Comparison of ENCODE assay signal across 8 mouse cellular contexts in genomic region chr10:127210961-127211405, GRCm38 (mm10). TPM values are rescaled to one million over a fixed set of nuclear protein-coding genes. Genes with fewer than 3 reads are reported as not detected.
A peak's percentile ranks its signal among the peaks of the same experiment; 100 is the strongest.
DNase-seq lines count a peak whose midpoint lies in the region; ATAC-seq and TF ChIP-seq lines count a peak whose summit lies in the region.

No protein-coding gene starts in this region.

- peak overlapping the region; percentile 77 for H3K9ac ChIP-seq in forebrain, postnatal 0 days

- H3K4me2 ChIP-seq in forebrain, postnatal 0 days (ENCODE audit: low read depth) = peak overlapping the region; percentile 93

- H3K4me1 ChIP-seq in forebrain, postnatal 0 days (ENCODE audit: insufficient read depth) = peaks cover 12% of the 10 kb centered on the region

- DNase-seq in adrenal gland, postnatal 14 days = peak; percentile 61
- DNase-seq in adrenal gland, adult 8-10 months = no peak
- DNase-seq in MN1 (ENCODE audit: low spot score) = peak; percentile 84
- DNase-seq in forebrain, postnatal 0 days = no peak
- DNase-seq in kidney, postnatal 10 days = peak; percentile 78
- DNase-seq in frontal cortex, postnatal 14 days (ENCODE audit: low spot score in 2 of 2) = no peak
- no peak for DNase-seq in yolk sac, embryonic 10.5 days (ENCODE audit: low spot score)

- peak overlapping the region; percentile 77 for H3K4me3 ChIP-seq in forebrain, postnatal 0 days (ENCODE audit: low read depth, low read length)

- H3K36me3 ChIP-seq in forebrain, postnatal 0 days (ENCODE audit: insufficient read depth) = peaks cover 14% of the 10 kb centered on the region

- peak; percentile 46 for ATAC-seq in forebrain, postnatal 0 days
- peak; percentile 47 for ATAC-seq in megakaryocyte, adult 5-6 weeks (ENCODE audit: poor library complexity, severe bottlenecking)

- H3K27me3 ChIP-seq in forebrain, postnatal 0 days (ENCODE audit: insufficient read depth, low read length) = no peaks in the 10 kb centered on the region

- H3K27ac ChIP-seq in forebrain, postnatal 0 days (ENCODE audit: low read depth, low read length) = peak overlapping the region; percentile 64

- H3K9me3 ChIP-seq in forebrain, postnatal 0 days (ENCODE audit: low read length) = no peaks in the 10 kb centered on the region

- WGBS in forebrain, postnatal 0 days = under 1% methylated on average over 25 of the region's 25 CpGs

- TF ChIP-seq CTCF in forebrain, postnatal 0 days (IDR thresholded peaks at IDR 0.05; ENCODE audit: low read depth) = no peak

RNA-seq across cellular contexts. Expression of gene Pip4k2c, which starts 0.4 kb away (rescaled TPM):
- 28.5 and 29.2 TPM in 2 replicates for total RNA-seq in adrenal gland, postnatal 14 days (2021)
- 10 to 100 TPM; 53.2 to 59.6 (median 57.1) TPM for total RNA-seq in adrenal gland, adult 8-10 months (2022)
- total RNA-seq in forebrain, postnatal 0 days (2014; rRNA removed) = 21.5 and 23.3 TPM in 2 replicates
- polyA plus RNA-seq in forebrain, postnatal 0 days (2015; fragmentation: Nextera tagmentation; extraction: Ambion mirVana) = 17.8 and 20.1 TPM in 2 replicates
- 9.6 and 12.0 TPM in 2 replicates for total RNA-seq in megakaryocyte, adult 5-6 weeks (2015)
- total RNA-seq in megakaryocyte, adult 5-6 weeks (2017) = 13.2 and 17.8 TPM in 2 replicates

RNA-seq across cellular contexts. Expression of gene Dtx3, which starts 15.5 kb away (rescaled TPM):
- 60.7 and 66.5 TPM in 2 replicates for total RNA-seq in adrenal gland, postnatal 14 days (2021)
- total RNA-seq in adrenal gland, adult 8-10 months (2022) = 100 to 1,000 TPM in 2 of 4 experiments, 10 to 100 TPM in 2; 61.1 to 158 (median 116) TPM
- total RNA-seq in forebrain, postnatal 0 days (2014; rRNA removed) = 198 and 245 TPM in 2 replicates
- polyA plus RNA-seq in forebrain, postnatal 0 days (2015; fragmentation: Nextera tagmentation; extraction: Ambion mirVana) = 175 and 178 TPM in 2 replicates
- 8.2 and 9.2 TPM in 2 replicates for total RNA-seq in megakaryocyte, adult 5-6 weeks (2015)
- 4.5 and 9.1 TPM in 2 replicates for total RNA-seq in megakaryocyte, adult 5-6 weeks (2017)

RNA-seq across cellular contexts. Expression of gene Arhgef25, which starts 21.1 kb away (rescaled TPM):
- total RNA-seq in adrenal gland, postnatal 14 days (2021) = 22.3 and 28.5 TPM in 2 replicates
- 10 to 100 TPM; 24.8 to 52.1 (median 37.9) TPM for total RNA-seq in adrenal gland, adult 8-10 months (2022)
- 45.4 and 61.3 TPM in 2 replicates for total RNA-seq in forebrain, postnatal 0 days (2014; rRNA removed)
- 14.8 and 16.9 TPM in 2 replicates for polyA plus RNA-seq in forebrain, postnatal 0 days (2015; fragmentation: Nextera tagmentation; extraction: Ambion mirVana)
- 0.16 TPM in 1 of 2 replicates, not detected in the other for total RNA-seq in megakaryocyte, adult 5-6 weeks (2015)
- 0.41 and 1.0 TPM in 2 replicates for total RNA-seq in megakaryocyte, adult 5-6 weeks (2017)

RNA-seq across cellular contexts. Expression of gene Slc26a10, which starts 30.5 kb away (rescaled TPM):
- total RNA-seq in adrenal gland, postnatal 14 days (2021) = 10.4 and 10.8 TPM in 2 replicates
- total RNA-seq in adrenal gland, adult 8-10 months (2022) = 1 to 10 TPM in 1 of 4 experiments, under 1 TPM in 3; 0.21 to 2.3 (median 0.48) TPM
- total RNA-seq in forebrain, postnatal 0 days (2014; rRNA removed) = 0.10 TPM in 1 of 2 replicates, not detected in the other
- polyA plus RNA-seq in forebrain, postnatal 0 days (2015; fragmentation: Nextera tagmentation; extraction: Ambion mirVana) = 0.80 and 1.1 TPM in 2 replicates
- 0.91 TPM in 1 of 2 replicates, not detected in the other for total RNA-seq in megakaryocyte, adult 5-6 weeks (2015)
- total RNA-seq in megakaryocyte, adult 5-6 weeks (2017) = 0.22 and 0.53 TPM in 2 replicates

RNA-seq across cellular contexts. Expression of gene B4galnt1, which starts 46.0 kb away (rescaled TPM):
- total RNA-seq in adrenal gland, postnatal 14 days (2021) = 14.6 and 24.7 TPM in 2 replicates
- 10 to 100 TPM in 2 of 4 experiments, 1 to 10 TPM in 2; 8.8 to 13.4 (median 11.1) TPM for total RNA-seq in adrenal gland, adult 8-10 months (2022)
- 87.9 and 94.4 TPM in 2 replicates for total RNA-seq in forebrain, postnatal 0 days (2014; rRNA removed)
- 87.3 and 87.8 TPM in 2 replicates for polyA plus RNA-seq in forebrain, postnatal 0 days (2015; fragmentation: Nextera tagmentation; extraction: Ambion mirVana)
- 113 TPM in 2 replicates for total RNA-seq in megakaryocyte, adult 5-6 weeks (2015)
- total RNA-seq in megakaryocyte, adult 5-6 weeks (2017) = 67.7 and 75.5 TPM in 2 replicates

Comparison
In these comparisons a context has a peak if more than half of its experiments do, and no peak if none do; other contexts are left out.
1. DNase-seq: peak in adrenal gland, postnatal 14 days (single experiment), MN1 (single experiment) and kidney, postnatal 10 days (single experiment); none in adrenal gland, adult 8-10 months (single experiment), forebrain, postnatal 0 days (single experiment), frontal cortex, postnatal 14 days (0 of 2) and yolk sac, embryonic 10.5 days (single experiment).
2. RNA of gene Arhgef25, which starts 21.1 kb away (total RNA-seq): 24.8 to 52.1 TPM in adrenal gland, adult 8-10 months, 45.4 to 61.3 TPM in forebrain, postnatal 0 days and 22.3 to 28.5 TPM in adrenal gland, postnatal 14 days; 0.16 to 1.0 TPM in megakaryocyte, adult 5-6 weeks; every median in the first group is over 10 times any median in the second.